Mouse (Mus musculus) cerebral cortex, adult 2 months (tissue): ENCODE measurements around the gene Smyd1.

Experiments
- WGBS: fragments of 180-500 bp; shearing (Covaris S2); methylation state at CpG from one replicate; pipeline ENCODE4 v1.1.7; 2018; 5-methylcytosine and 5-hydroxymethylcytosine counted together

Gene Smyd1

GRCm38 (mm10) chr6:71324816-71325215, 2.8 kb upstream of the Smyd1 start:
- WGBS: 87% methylated on average over 9 of the region's 9 CpGs

GRCm38 (mm10) chr6:71322491-71322921, 473 bp upstream of the Smyd1 start, which contains the start of gene Cd8b1:
Gene Cd8b1 (plus strand): TSS chr6:71322788.
- WGBS: 83% methylated on average over 7 of the region's 7 CpGs

GRCm38 (mm10) chr6:71307486-71307885, 14.5 kb downstream of the Smyd1 start:
- 91% methylated on average over 8 of the region's 8 CpGs for WGBS

- WGBS: 74% methylated on average over 6 of the region's 6 CpGs
Measured at GRCm38 (mm10) chr6:71302097-71302731, 19.8 kb downstream of the Smyd1 start.

- 53% methylated on average over 3 of the region's 3 CpGs for WGBS
Measured at GRCm38 (mm10) chr6:71298751-71299150, 23.3 kb downstream of the Smyd1 start.

- 75% methylated on average over 2 of the region's 2 CpGs for WGBS
Measured at GRCm38 (mm10) chr6:71298051-71298450, 24.0 kb downstream of the Smyd1 start.

- 77% methylated on average over 6 of the region's 6 CpGs for WGBS
Measured at GRCm38 (mm10) chr6:71295303-71295702, 26.7 kb downstream of the Smyd1 start.

- 89% methylated on average over 14 of the region's 14 CpGs for WGBS
Measured at GRCm38 (mm10) chr6:71293509-71293908, 28.5 kb downstream of the Smyd1 start.

GRCm38 (mm10) chr6:71279418-71279817, 42.6 kb downstream of the Smyd1 start:
- 16% methylated on average over 1 of the region's 1 CpGs for WGBS

- 100% methylated on average over 1 of the region's 1 CpGs for WGBS
Measured at GRCm38 (mm10) chr6:71274621-71275020, 47.4 kb downstream of the Smyd1 start.

GRCm38 (mm10) chr6:71273715-71274114, 48.3 kb downstream of the Smyd1 start:
- WGBS: 94% methylated on average over 1 of the region's 1 CpGs

- 2% methylated on average over 11 of the region's 11 CpGs for WGBS
Measured at GRCm38 (mm10) chr6:71272316-71272741, 49.7 kb downstream of the Smyd1 start.

- under 1% methylated on average over 81 of the region's 84 CpGs for WGBS
Measured at GRCm38 (mm10) chr6:71271389-71272315, 50.4 kb downstream of the Smyd1 start, which contains the start of gene Krcc1. Gene Krcc1 (plus strand): TSS chr6:71271677.

- WGBS: 3% methylated on average over 8 of the region's 8 CpGs
Measured at GRCm38 (mm10) chr6:71271057-71271388, 51.0 kb downstream of the Smyd1 start.

GRCm38 (mm10) chr6:71270301-71271056, 51.6 kb downstream of the Smyd1 start:
- 20% methylated on average over 14 of the region's 14 CpGs for WGBS

GRCm38 (mm10) chr6:71269686-71270050, 52.4 kb downstream of the Smyd1 start:
- 97% methylated on average over 6 of the region's 6 CpGs for WGBS

GRCm38 (mm10) chr6:71268929-71269685, 52.9 kb downstream of the Smyd1 start:
- WGBS: 68% methylated on average over 7 of the region's 7 CpGs

GRCm38 (mm10) chr6:71267603-71268002, 54.4 kb downstream of the Smyd1 start:
- WGBS: 77% methylated on average over 7 of the region's 7 CpGs

- 80% methylated on average over 8 of the region's 8 CpGs for WGBS
Measured at GRCm38 (mm10) chr6:71262142-71262833, 59.7 kb downstream of the Smyd1 start.

GRCm38 (mm10) chr6:71261060-71261459, 61.0 kb downstream of the Smyd1 start:
- WGBS: 88% methylated on average over 3 of the region's 3 CpGs
